Mouse (Mus musculus) G1E (cell line): ENCODE measurements around the gene Stk24.

Source experiments
- CTCF ChIP-seq: IDR thresholded peaks from 2 replicates; pipeline ENCODE4 v1.5.1; 2012; ENCODE audit warnings: low read depth, low read length, inconsistent platforms, mixed read lengths
- POLR2AphosphoS5 ChIP-seq: IDR thresholded peaks from 2 replicates; pipeline ENCODE4 v1.6.1; 2012; ENCODE audit warnings: low read depth, low read length, inconsistent platforms; ENCODE audit not compliant: insufficient replicate concordance
- TAL1 ChIP-seq: conservative IDR thresholded peaks from 2 replicates; pipeline ENCODE4 v1.6.1; 2012; ENCODE audit warnings: low read depth, low read length, inconsistent platforms, mixed read lengths

- TF ChIP-seq CTCF (peak; percentile 48), POLR2AphosphoS5 (no peak), TAL1 (no peak)
Observed at GRCm38 (mm10) chr14:121259789-121260188, 120.0 kb downstream of the Stk24 start.
